Mouse (Mus musculus) mouse trophoblast stem cell (cell line): ENCODE data around the gene Atp6v0d1.

Source experiments
- in situ Hi-C, 2 experiments: fragments of 300-500 bp; cut with MseI, MboI; formaldehyde crosslinking; loops; 2 replicates in 1 of 2; 3 replicates in 1 of 2; pipeline ENCODE4 v1.15.1; 2025

Gene Atp6v0d1

GRCm38 (mm10) chr8:105537011-105537677 is 28.7 kb downstream of the Atp6v0d1 start:
- in situ Hi-C loops = no loop called here

- in situ Hi-C loops = no loop called here
Measured at GRCm38 (mm10) chr8:105536546-105536945, 29.3 kb downstream of the Atp6v0d1 start.

GRCm38 (mm10) chr8:105533892-105534329 is 31.9 kb downstream of the Atp6v0d1 start:
- in situ Hi-C loops = no loop called here

- in situ Hi-C loops = no loop called here
Measured at GRCm38 (mm10) chr8:105533439-105533838, 32.4 kb downstream of the Atp6v0d1 start.

GRCm38 (mm10) chr8:105531774-105532173 is 34.1 kb downstream of the Atp6v0d1 start:
- in situ Hi-C loops = no loop called here

- in situ Hi-C loops = no loop called here
Measured at GRCm38 (mm10) chr8:105529271-105529670, 36.6 kb downstream of the Atp6v0d1 start.

- in situ Hi-C loops = no loop called here
Measured at GRCm38 (mm10) chr8:105528206-105528605, 37.6 kb downstream of the Atp6v0d1 start.

GRCm38 (mm10) chr8:105527110-105527509 is 38.7 kb downstream of the Atp6v0d1 start:
- in situ Hi-C loops = no loop called here

- in situ Hi-C loops = no loop called here
Measured at GRCm38 (mm10) chr8:105522890-105523289, 43.0 kb downstream of the Atp6v0d1 start.

GRCm38 (mm10) chr8:105521995-105522769 is 43.7 kb downstream of the Atp6v0d1 start:
- in situ Hi-C loops = no loop called here

GRCm38 (mm10) chr8:105521061-105521460 is 44.8 kb downstream of the Atp6v0d1 start:
- in situ Hi-C loops = no loop called here

GRCm38 (mm10) chr8:105520521-105520920 is 45.3 kb downstream of the Atp6v0d1 start:
- in situ Hi-C loops = no loop called here

- in situ Hi-C loops = no loop called here
Measured at GRCm38 (mm10) chr8:105519591-105519990, 46.3 kb downstream of the Atp6v0d1 start.

- in situ Hi-C loops = no loop called here
Measured at GRCm38 (mm10) chr8:105518436-105519313, 47.2 kb downstream of the Atp6v0d1 start, which contains the start of gene Hsd11b2. Gene Hsd11b2 (plus strand): TSS chr8:105518755.

- in situ Hi-C loops = no loop called here
Measured at GRCm38 (mm10) chr8:105517346-105517745, 48.5 kb downstream of the Atp6v0d1 start.

GRCm38 (mm10) chr8:105516018-105516645 is 49.7 kb downstream of the Atp6v0d1 start:
- in situ Hi-C loops = no loop called here

GRCm38 (mm10) chr8:105514656-105515055 is 51.2 kb downstream of the Atp6v0d1 start:
- in situ Hi-C loops = no loop called here

GRCm38 (mm10) chr8:105514194-105514593 is 51.7 kb downstream of the Atp6v0d1 start:
- in situ Hi-C loops = no loop called here

- in situ Hi-C loops = no loop called here
Measured at GRCm38 (mm10) chr8:105509997-105510735, 55.7 kb downstream of the Atp6v0d1 start.

- in situ Hi-C loops = no loop called here
Measured at GRCm38 (mm10) chr8:105508758-105509157, 57.1 kb downstream of the Atp6v0d1 start.

GRCm38 (mm10) chr8:105506977-105507376 is 58.9 kb downstream of the Atp6v0d1 start:
- in situ Hi-C loops = no loop called here
